Mouse (Mus musculus) forebrain, embryonic 16.5 days (tissue): ENCODE measurements around the gene Dcun1d5. TPM values are rescaled to one million over a fixed set of nuclear protein-coding genes. Genes with fewer than 3 reads are reported as not detected.
"Not testable (repeated sequence)": the region's sequence is repeated elsewhere in the genome, so short reads cannot be mapped to it uniquely, and the experiment has no call there.

ENCODE experiments used
- ATAC-seq: fragments of 200-750 bp; cut with Nextera tagmentation; 2 replicates; pipeline ENCODE4 v1.8.0; 2017; ENCODE audit warnings: mild to moderate bottlenecking, moderate library complexity
- H3K27ac ChIP-seq: fragments of 300-500 bp; sonication (generic); 2 replicates; pipeline ENCODE4 v1.5.1; 2014; ENCODE audit warnings: low read length, control low read depth
- H3K27me3 ChIP-seq: fragments of 300-500 bp; sonication (generic); replicated peaks from 2 replicates; pipeline ENCODE4 v1.6.1; 2014; ENCODE audit warnings: low read length; ENCODE audit not compliant: control insufficient read depth, insufficient read depth
- H3K36me3 ChIP-seq: fragments of 300-500 bp; sonication (generic); 2 replicates; pipeline ENCODE4 v1.6.1; 2014; ENCODE audit not compliant: control insufficient read depth, insufficient read depth
- H3K4me1 ChIP-seq: fragments of 300-500 bp; sonication (generic); replicated peaks from 2 replicates; pipeline ENCODE4 v1.6.1; 2014; ENCODE audit warnings: low read length; ENCODE audit not compliant: control insufficient read depth, insufficient read depth
- H3K4me2 ChIP-seq: fragments of 300-500 bp; sonication (generic); 2 replicates; pipeline ENCODE4 v1.6.1; 2014; ENCODE audit warnings: mild to moderate bottlenecking, low read length, control low read depth
- H3K4me3 ChIP-seq: fragments of 300-500 bp; sonication (generic); replicated peaks from 2 replicates; pipeline ENCODE4 v1.5.1; 2014; ENCODE audit warnings: mild to moderate bottlenecking, low read length, control low read depth
- H3K9ac ChIP-seq: fragments of 300-500 bp; sonication (generic); replicated peaks from 2 replicates; pipeline ENCODE4 v1.6.1; 2014; ENCODE audit warnings: low read depth, low read length, control low read depth
- H3K9me3 ChIP-seq: fragments of 300-500 bp; sonication (generic); 2 replicates; pipeline ENCODE4 v1.6.1; 2016; ENCODE audit warnings: low read length; ENCODE audit not compliant: control insufficient read depth
- WGBS: fragments of 180-500 bp; shearing (Covaris S2); extraction: QIAGEN DNeasy Blood & Tissue Kit; methylation state at CpG from one replicate; pipeline ENCODE4 v1.1.7; 2014; 5-methylcytosine and 5-hydroxymethylcytosine counted together
- polyA plus RNA-seq: library from polyadenylated mRNA; unstranded; fragments of >200 nt; fragmentation: Nextera tagmentation; extraction: Ambion mirVana; gene quantifications from 2 replicates; pipeline ENCODE4 v1.2.1, GENCODE M21; 2015

The Dcun1d5 gene
- polyA plus RNA-seq, 1 experiment from 2014 or later = 120 TPM

GRCm38 (mm10) chr9:7184897-7185291, 574 bp downstream of the Dcun1d5 start:
- no peaks in the 10 kb centered on the region for H3K9me3 ChIP-seq
- peak overlapping the region; percentile 88 for H3K9ac ChIP-seq
- no peaks in the 10 kb centered on the region for H3K27me3 ChIP-seq
- H3K4me2 ChIP-seq = peak overlapping the region; percentile 71
- H3K27ac ChIP-seq = peak overlapping the region; percentile 94
- peaks cover 3% of the 10 kb centered on the region; the same call in 1 of the 2 replicates for H3K36me3 ChIP-seq
- H3K4me3 ChIP-seq = peak overlapping the region; percentile 86
- under 1% methylated on average over 29 of the region's 31 CpGs for WGBS
- ATAC-seq = peak; percentile 73
- peaks cover 19% of the 10 kb centered on the region for H3K4me1 ChIP-seq

GRCm38 (mm10) chr9:7190694-7191093, 6.4 kb downstream of the Dcun1d5 start:
- not testable (repeated sequence) for H3K4me2 ChIP-seq, H3K4me1 ChIP-seq, H3K9ac ChIP-seq, H3K9me3 ChIP-seq, H3K36me3 ChIP-seq, ATAC-seq, H3K27ac ChIP-seq, H3K4me3 ChIP-seq, H3K27me3 ChIP-seq
- WGBS = 97% methylated on average over 3 of the region's 3 CpGs

GRCm38 (mm10) chr9:7216240-7216639, 31.9 kb downstream of the Dcun1d5 start:
- H3K4me3 ChIP-seq = no peak overlapping the region
- H3K36me3 ChIP-seq = peaks cover 5% of the 10 kb centered on the region
- no peaks in the 10 kb centered on the region for H3K27me3 ChIP-seq
- no peak overlapping the region for H3K4me2 ChIP-seq
- no peak overlapping the region for H3K9ac ChIP-seq
- no peaks in the 10 kb centered on the region for H3K4me1 ChIP-seq
- 42% methylated on average over 2 of the region's 2 CpGs for WGBS
- no peak; the same call in 1 of the 2 replicates for ATAC-seq
- no peak overlapping the region for H3K27ac ChIP-seq
- H3K9me3 ChIP-seq = no peaks in the 10 kb centered on the region

- no peaks in the 10 kb centered on the region for H3K4me1 ChIP-seq
- H3K36me3 ChIP-seq = peaks cover 3% of the 10 kb centered on the region; the same call in 1 of the 2 replicates
- H3K9me3 ChIP-seq = no peaks in the 10 kb centered on the region
- ATAC-seq = no peak
- no peak overlapping the region for H3K4me3 ChIP-seq
- no peak overlapping the region for H3K4me2 ChIP-seq
- no peaks in the 10 kb centered on the region for H3K27me3 ChIP-seq
- WGBS = 93% methylated on average over 5 of the region's 5 CpGs
- no peak overlapping the region for H3K27ac ChIP-seq
- no peak overlapping the region for H3K9ac ChIP-seq
Observed at GRCm38 (mm10) chr9:7221024-7221423, 36.7 kb downstream of the Dcun1d5 start.

- no peaks in the 10 kb centered on the region for H3K27me3 ChIP-seq
- H3K4me2 ChIP-seq = no peak overlapping the region
- ATAC-seq = no peak
- no peak overlapping the region for H3K27ac ChIP-seq
- H3K4me3 ChIP-seq = no peak overlapping the region
- no peaks in the 10 kb centered on the region for H3K4me1 ChIP-seq
- no peaks in the 10 kb centered on the region for H3K9me3 ChIP-seq
- peaks cover 3% of the 10 kb centered on the region; the same call in 1 of the 2 replicates for H3K36me3 ChIP-seq
- H3K9ac ChIP-seq = no peak overlapping the region
- 86% methylated on average over 7 of the region's 7 CpGs for WGBS
Observed at GRCm38 (mm10) chr9:7221460-7221859, 37.1 kb downstream of the Dcun1d5 start.

GRCm38 (mm10) chr9:7238619-7239018, 54.3 kb downstream of the Dcun1d5 start:
- H3K4me1 ChIP-seq = no peaks in the 10 kb centered on the region
- no peak overlapping the region for H3K27ac ChIP-seq
- H3K9ac ChIP-seq = no peak overlapping the region
- H3K36me3 ChIP-seq = no peaks in the 10 kb centered on the region
- WGBS = 94% methylated on average over 1 of the region's 1 CpGs
- H3K27me3 ChIP-seq = no peaks in the 10 kb centered on the region
- no peak overlapping the region for H3K4me2 ChIP-seq
- ATAC-seq = no peak
- H3K9me3 ChIP-seq = no peaks in the 10 kb centered on the region
- H3K4me3 ChIP-seq = no peak overlapping the region

GRCm38 (mm10) chr9:7239967-7240366, 55.6 kb downstream of the Dcun1d5 start:
- H3K36me3 ChIP-seq = no peaks in the 10 kb centered on the region
- no peaks in the 10 kb centered on the region for H3K4me1 ChIP-seq
- no peak overlapping the region for H3K9ac ChIP-seq
- H3K4me2 ChIP-seq = no peak overlapping the region
- no peaks in the 10 kb centered on the region for H3K27me3 ChIP-seq
- 88% methylated on average over 2 of the region's 2 CpGs for WGBS
- H3K27ac ChIP-seq = no peak overlapping the region
- H3K9me3 ChIP-seq = no peaks in the 10 kb centered on the region
- ATAC-seq = no peak
- H3K4me3 ChIP-seq = no peak overlapping the region

GRCm38 (mm10) chr9:7252797-7253654, 68.7 kb downstream of the Dcun1d5 start:
- Histone ChIP-seq H3K27me3 (no peaks in the 10 kb centered on the region), H3K4me1 (no peaks in the 10 kb centered on the region), H3K27ac (no peak overlapping the region), H3K4me3 (no peak overlapping the region), H3K36me3 (no peaks in the 10 kb centered on the region), H3K9me3 (no peaks in the 10 kb centered on the region), H3K4me2 (no peak overlapping the region), H3K9ac (no peak overlapping the region)
- 58% methylated on average over 1 of the region's 1 CpGs for WGBS
- no peak for ATAC-seq
